Mouse (Mus musculus): ENCODE data around the gene Asap3. TPM values are rescaled to one million over a fixed set of nuclear protein-coding genes. Genes with fewer than 3 reads are reported as not detected.

Asap3 gene
- polyA plus RNA-seq, 1 experiment = 11.7 TPM

GRCm38 (mm10) chr4:136223549-136224239 is 17.5 kb downstream of the Asap3 start:
- no peak for DNase-seq (ENCODE audit: low spot score)

GRCm38 (mm10) chr4:136224240-136224559 is 18.0 kb downstream of the Asap3 start:
- DNase-seq (ENCODE audit: low spot score) = no peak

- no peak for DNase-seq (ENCODE audit: low spot score)
Observed at GRCm38 (mm10) chr4:136224677-136225460, 18.7 kb downstream of the Asap3 start.

GRCm38 (mm10) chr4:136227408-136227807 is 21.2 kb downstream of the Asap3 start:
- no peak for DNase-seq (ENCODE audit: low spot score)

- DNase-seq (ENCODE audit: low spot score) = no peak
Observed at GRCm38 (mm10) chr4:136228640-136229039, 22.5 kb downstream of the Asap3 start.

- no peak for DNase-seq (ENCODE audit: low spot score)
Observed at GRCm38 (mm10) chr4:136238669-136239068, 32.5 kb downstream of the Asap3 start.

- DNase-seq (ENCODE audit: low spot score) = no peak
Observed at GRCm38 (mm10) chr4:136239111-136239510, 32.9 kb downstream of the Asap3 start.

GRCm38 (mm10) chr4:136239622-136240021 is 33.5 kb downstream of the Asap3 start:
- DNase-seq (ENCODE audit: low spot score) = peak; percentile 68

GRCm38 (mm10) chr4:136240123-136240522 is 34.0 kb downstream of the Asap3 start:
- DNase-seq (ENCODE audit: low spot score) = no peak

GRCm38 (mm10) chr4:136240955-136241354 is 34.8 kb downstream of the Asap3 start:
- no peak for DNase-seq (ENCODE audit: low spot score)

- no peak for DNase-seq (ENCODE audit: low spot score)
Observed at GRCm38 (mm10) chr4:136242065-136242703, 36.0 kb downstream of the Asap3 start.

- no peak for DNase-seq (ENCODE audit: low spot score)
Observed at GRCm38 (mm10) chr4:136242728-136243127, 36.6 kb downstream of the Asap3 start.

- DNase-seq (ENCODE audit: low spot score) = no peak
Observed at GRCm38 (mm10) chr4:136244208-136244607, 38.0 kb downstream of the Asap3 start.

GRCm38 (mm10) chr4:136245681-136246080 is 39.5 kb downstream of the Asap3 start:
- no peak for DNase-seq (ENCODE audit: low spot score)

GRCm38 (mm10) chr4:136246568-136246969 is 40.4 kb downstream of the Asap3 start:
- no peak for DNase-seq (ENCODE audit: low spot score)

GRCm38 (mm10) chr4:136247386-136247728 is 41.2 kb downstream of the Asap3 start:
- DNase-seq (ENCODE audit: low spot score) = no peak

- DNase-seq (ENCODE audit: low spot score) = peak; percentile 53
Observed at GRCm38 (mm10) chr4:136247729-136248463, 41.7 kb downstream of the Asap3 start, which contains the start of gene Tcea3. Gene Tcea3, plus strand, starts transcription at chr4:136247729.

- DNase-seq (ENCODE audit: low spot score) = no peak
Observed at GRCm38 (mm10) chr4:136248464-136249331, 42.5 kb downstream of the Asap3 start.

- DNase-seq (ENCODE audit: low spot score) = no peak
Observed at GRCm38 (mm10) chr4:136249332-136249647, 43.1 kb downstream of the Asap3 start.

GRCm38 (mm10) chr4:136249780-136250179 is 43.6 kb downstream of the Asap3 start:
- DNase-seq (ENCODE audit: low spot score) = peak; percentile 58

GRCm38 (mm10) chr4:136255919-136256318 is 49.8 kb downstream of the Asap3 start:
- no peak for DNase-seq (ENCODE audit: low spot score)

All from urinary bladder, adult 2 months (tissue).